Mouse (Mus musculus) embryonic facial prominence, embryonic 13.5 days (tissue): ENCODE data around the gene Rps21. TPM values are rescaled to one million over a fixed set of nuclear protein-coding genes. Genes with fewer than 3 reads are reported as not detected.

Experiments
- ATAC-seq: fragments of 200-750 bp; cut with Nextera tagmentation; 2 replicates; pipeline ENCODE4 v1.8.0; 2017; ENCODE audit warnings: low read depth; ENCODE audit not compliant: insufficient number of reproducible peaks, insufficient read depth, low FRiP score, low TSS enrichment
- H3K27ac ChIP-seq: fragments of 300-500 bp; sonication (generic); 2 replicates; pipeline ENCODE4 v1.5.1; 2015; ENCODE audit warnings: moderate library complexity, mild to moderate bottlenecking, inconsistent platforms
- H3K27me3 ChIP-seq: fragments of 300-500 bp; sonication (generic); 2 replicates; pipeline ENCODE4 v1.6.1; 2015; ENCODE audit warnings: mild to moderate bottlenecking, inconsistent platforms
- H3K36me3 ChIP-seq: fragments of 300-500 bp; sonication (generic); 2 replicates; pipeline ENCODE4 v1.6.1; 2015; ENCODE audit warnings: mild to moderate bottlenecking, inconsistent platforms
- H3K4me1 ChIP-seq: fragments of 300-500 bp; sonication (generic); 2 replicates; pipeline ENCODE4 v1.6.1; 2015; ENCODE audit warnings: inconsistent platforms
- H3K4me2 ChIP-seq: fragments of 300-500 bp; sonication (generic); 2 replicates; pipeline ENCODE4 v1.6.1; 2015; ENCODE audit warnings: moderate library complexity, mild to moderate bottlenecking, inconsistent platforms
- H3K4me3 ChIP-seq: fragments of 300-500 bp; sonication (generic); 2 replicates; pipeline ENCODE4 v1.5.1; 2015; ENCODE audit warnings: mild to moderate bottlenecking, inconsistent platforms
- H3K9ac ChIP-seq: fragments of 300-500 bp; sonication (generic); 2 replicates; pipeline ENCODE4 v1.6.1; 2015; ENCODE audit warnings: mild to moderate bottlenecking, inconsistent platforms
- H3K9me3 ChIP-seq: fragments of 300-500 bp; sonication (generic); 2 replicates; pipeline ENCODE4 v1.6.1; 2016; ENCODE audit warnings: inconsistent platforms
- WGBS: fragments of 180-500 bp; shearing (Covaris S2); methylation state at CpG from one replicate; pipeline ENCODE4 v1.1.7; 2015; ENCODE audit warnings: mixed read lengths; 5-methylcytosine and 5-hydroxymethylcytosine counted together
- polyA plus RNA-seq: library from polyadenylated mRNA; unstranded; fragments of >200 nt; fragmentation: Nextera tagmentation; extraction: Ambion mirVana; gene quantifications from 2 replicates; pipeline ENCODE4 v1.2.1, GENCODE M21; 2015

Gene Rps21
- 653 and 689 TPM in 2 replicates for polyA plus RNA-seq

GRCm38 (mm10) chr2:180257001-180257521 lies at the start of gene Rps21:
Gene Rps21 (plus strand): TSS chr2:180257377.
- Histone ChIP-seq H3K27ac (peak within 1 kb of the TSS; percentile 92), H3K4me3 (peak within 1 kb of the TSS; percentile 93), H3K27me3 (no peaks in the 10 kb centered on the region), H3K4me1 (peaks cover 17% of the 10 kb centered on the region), H3K9me3 (no peaks in the 10 kb centered on the region), H3K36me3 (peaks cover 40% of the 10 kb centered on the region), H3K4me2 (peak within 1 kb of the TSS; percentile 83), H3K9ac (peak within 1 kb of the TSS; percentile 97)
- WGBS: under 1% methylated on average over 38 of the region's 38 CpGs
- peak; percentile 96 for ATAC-seq

GRCm38 (mm10) chr2:180207840-180208239 lies 49.3 kb upstream of the Rps21 start:
- Histone ChIP-seq H3K27ac (no peak overlapping the region), H3K4me2 (no peak overlapping the region), H3K9ac (no peak overlapping the region), H3K36me3 (no peaks in the 10 kb centered on the region), H3K4me1 (peaks cover 7% of the 10 kb centered on the region; the same call in 1 of the 2 replicates), H3K4me3 (no peak overlapping the region), H3K9me3 (no peaks in the 10 kb centered on the region), H3K27me3 (no peaks in the 10 kb centered on the region)
- 68% methylated on average over 7 of the region's 7 CpGs for WGBS
- no peak for ATAC-seq

DNA sequence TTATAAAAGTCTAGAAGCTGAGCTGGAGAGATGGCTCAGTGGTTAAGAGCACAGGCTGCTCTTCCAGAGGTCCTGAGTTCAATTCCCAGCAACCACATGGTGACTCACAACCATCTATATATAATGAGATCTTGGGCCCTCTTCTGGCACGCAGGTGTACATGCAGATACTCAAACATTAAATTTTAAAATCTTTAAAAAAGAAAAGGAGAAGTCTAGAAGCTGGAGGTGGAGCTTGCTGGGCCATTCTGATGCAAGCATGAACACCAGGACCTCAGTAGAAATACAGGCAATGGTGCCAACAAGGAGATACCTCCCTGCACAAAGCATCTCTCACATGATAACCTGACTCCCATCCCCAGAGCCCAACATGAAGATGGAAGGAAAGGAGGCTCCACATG lies 48.2 kb upstream of the Rps21 start:
- peaks cover 7% of the 10 kb centered on the region; the same call in 1 of the 2 replicates for H3K4me1 ChIP-seq
- no peak for ATAC-seq
- H3K27me3 ChIP-seq: no peaks in the 10 kb centered on the region
- 64% methylated on average over 1 of the region's 1 CpGs for WGBS
- H3K27ac ChIP-seq: no peak overlapping the region
- no peak overlapping the region for H3K4me2 ChIP-seq
- H3K36me3 ChIP-seq: no peaks in the 10 kb centered on the region
- no peak overlapping the region for H3K4me3 ChIP-seq
- no peak overlapping the region for H3K9ac ChIP-seq
- H3K9me3 ChIP-seq: no peaks in the 10 kb centered on the region

GRCm38 (mm10) chr2:180212255-180212654 lies 44.9 kb upstream of the Rps21 start:
- no peak overlapping the region for H3K27ac ChIP-seq
- WGBS: 81% methylated on average over 3 of the region's 3 CpGs
- no peaks in the 10 kb centered on the region for H3K9me3 ChIP-seq
- no peaks in the 10 kb centered on the region for H3K4me1 ChIP-seq
- H3K4me3 ChIP-seq: no peak overlapping the region
- H3K36me3 ChIP-seq: no peaks in the 10 kb centered on the region
- H3K9ac ChIP-seq: no peak overlapping the region
- no peaks in the 10 kb centered on the region for H3K27me3 ChIP-seq
- ATAC-seq: no peak
- no peak overlapping the region for H3K4me2 ChIP-seq

DNA sequence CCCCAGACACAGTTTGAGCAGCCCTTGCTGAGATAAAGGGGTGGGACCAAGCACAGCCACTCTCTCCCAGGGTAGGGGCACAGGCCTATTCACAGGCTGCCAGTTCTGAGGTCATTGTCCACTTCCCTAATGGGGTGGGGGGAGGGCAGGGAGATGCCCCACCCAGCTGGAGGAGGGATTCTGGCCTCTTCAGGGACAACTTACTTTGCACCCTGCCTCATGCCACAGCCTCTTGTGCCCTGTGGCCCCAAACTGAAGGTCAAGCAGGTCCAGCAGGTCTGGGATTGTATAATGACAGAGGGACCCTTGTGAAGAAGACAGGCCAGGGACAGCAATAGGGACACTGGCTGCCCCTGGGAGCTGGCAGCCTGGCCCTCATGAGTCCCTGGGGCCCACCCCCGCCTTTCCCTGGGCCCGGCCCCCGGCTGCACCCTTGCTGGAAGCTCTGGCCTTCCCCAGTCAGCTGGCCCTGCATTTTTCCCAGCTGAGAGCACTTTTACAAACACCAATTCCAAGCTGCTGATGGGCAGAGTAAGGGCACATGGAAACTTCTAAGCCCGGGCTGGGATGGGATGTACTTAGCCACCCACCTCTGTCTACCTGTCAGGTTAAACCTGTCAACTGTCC lies 42.7 kb upstream of the Rps21 start:
- WGBS: 79% methylated on average over 4 of the region's 4 CpGs
- no peak for ATAC-seq
- Histone ChIP-seq H3K4me1 (no peaks in the 10 kb centered on the region), H3K27me3 (no peaks in the 10 kb centered on the region), H3K4me2 (no peak overlapping the region), H3K27ac (no peak overlapping the region), H3K36me3 (no peaks in the 10 kb centered on the region), H3K4me3 (no peak overlapping the region), H3K9me3 (no peaks in the 10 kb centered on the region), H3K9ac (no peak overlapping the region)

- no peak overlapping the region for H3K4me2 ChIP-seq
- no peak overlapping the region for H3K9ac ChIP-seq
- H3K36me3 ChIP-seq: no peaks in the 10 kb centered on the region
- no peak overlapping the region for H3K4me3 ChIP-seq
- H3K27me3 ChIP-seq: no peaks in the 10 kb centered on the region
- 59% methylated on average over 8 of the region's 8 CpGs for WGBS
- no peak overlapping the region for H3K27ac ChIP-seq
- H3K9me3 ChIP-seq: no peaks in the 10 kb centered on the region
- ATAC-seq: no peak
- peaks cover 6% of the 10 kb centered on the region for H3K4me1 ChIP-seq
Observed at GRCm38 (mm10) chr2:180215011-180215461, 42.1 kb upstream of the Rps21 start.

- H3K9me3 ChIP-seq: no peaks in the 10 kb centered on the region
- no peak overlapping the region for H3K4me2 ChIP-seq
- H3K4me3 ChIP-seq: no peak overlapping the region
- no peak overlapping the region for H3K9ac ChIP-seq
- no peak overlapping the region for H3K27ac ChIP-seq
- no peaks in the 10 kb centered on the region for H3K27me3 ChIP-seq
- ATAC-seq: no peak
- H3K36me3 ChIP-seq: no peaks in the 10 kb centered on the region
- WGBS: 69% methylated on average over 6 of the region's 6 CpGs
- peaks cover 10% of the 10 kb centered on the region for H3K4me1 ChIP-seq
Observed at GRCm38 (mm10) chr2:180215951-180216350, 41.2 kb upstream of the Rps21 start.

DNA sequence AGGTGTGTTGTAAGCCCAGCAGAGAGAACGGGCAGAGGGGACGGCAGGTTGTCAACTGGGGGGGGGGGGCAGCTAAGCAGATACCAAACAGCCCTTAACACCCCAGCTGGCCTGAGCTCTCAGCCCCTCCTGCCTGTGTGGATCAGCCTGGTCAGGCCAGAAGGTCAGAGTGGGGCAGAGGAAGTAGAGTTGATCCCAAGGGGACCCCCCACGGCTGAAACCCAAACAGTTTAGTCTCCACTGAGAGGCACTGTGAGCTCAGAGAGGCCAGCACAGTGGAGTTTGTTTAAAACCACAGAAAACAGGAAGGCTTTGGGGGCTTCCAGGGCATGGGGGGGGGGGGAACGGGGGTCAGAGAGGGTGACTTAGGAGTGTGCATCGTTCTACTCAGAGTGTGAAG lies 40.3 kb upstream of the Rps21 start:
- WGBS: 46% methylated on average over 5 of the region's 5 CpGs

GRCm38 (mm10) chr2:180217587-180217986 lies 39.6 kb upstream of the Rps21 start:
- no peak overlapping the region for H3K4me3 ChIP-seq
- H3K27me3 ChIP-seq: peaks cover 2% of the 10 kb centered on the region; the same call in 1 of the 2 replicates
- 92% methylated on average over 8 of the region's 8 CpGs for WGBS
- H3K4me2 ChIP-seq: no peak overlapping the region
- no peak overlapping the region for H3K27ac ChIP-seq
- peaks cover 18% of the 10 kb centered on the region for H3K4me1 ChIP-seq
- no peaks in the 10 kb centered on the region for H3K9me3 ChIP-seq
- no peak overlapping the region for H3K9ac ChIP-seq
- no peaks in the 10 kb centered on the region for H3K36me3 ChIP-seq
- no peak for ATAC-seq

More for the DNA sequence above, 40.3 kb upstream of the Rps21 start:
- H3K27me3 ChIP-seq: no peaks in the 10 kb centered on the region
- no peak overlapping the region for H3K4me2 ChIP-seq
- H3K27ac ChIP-seq: no peak overlapping the region
- H3K4me1 ChIP-seq: peaks cover 11% of the 10 kb centered on the region
- no peaks in the 10 kb centered on the region for H3K9me3 ChIP-seq
- ATAC-seq: no peak
- no peak overlapping the region for H3K9ac ChIP-seq
- H3K4me3 ChIP-seq: no peak overlapping the region
- H3K36me3 ChIP-seq: no peaks in the 10 kb centered on the region

DNA sequence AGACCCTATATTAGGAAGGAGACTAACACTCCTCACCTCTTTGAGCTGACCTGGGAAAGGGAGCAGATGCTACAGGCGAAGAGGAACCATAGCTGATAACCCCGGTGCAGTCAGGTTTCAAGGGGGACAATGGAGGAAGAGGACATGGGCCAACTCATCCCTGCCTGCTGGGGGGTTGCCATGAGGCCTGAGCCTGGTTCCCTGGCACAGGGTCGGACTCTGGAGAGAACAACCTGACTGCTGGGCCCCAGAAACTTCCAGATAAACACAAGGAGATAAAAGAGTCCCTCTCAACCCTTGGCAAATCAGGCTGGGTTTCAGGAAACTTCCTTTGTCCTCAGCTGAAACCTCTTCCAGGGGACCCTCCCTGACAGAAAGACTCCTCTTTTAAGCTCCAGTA lies 38.9 kb upstream of the Rps21 start:
- Histone ChIP-seq H3K36me3 (no peaks in the 10 kb centered on the region), H3K27me3 (peaks cover 8% of the 10 kb centered on the region), H3K4me2 (no peak overlapping the region), H3K9me3 (no peaks in the 10 kb centered on the region), H3K4me1 (peaks cover 24% of the 10 kb centered on the region), H3K4me3 (no peak overlapping the region), H3K27ac (peak overlapping the region; percentile 28; the same call in 1 of the 2 replicates), H3K9ac (no peak overlapping the region)
- WGBS: 86% methylated on average over 3 of the region's 3 CpGs
- ATAC-seq: no peak

GRCm38 (mm10) chr2:180218677-180219076 lies 38.5 kb upstream of the Rps21 start:
- H3K36me3 ChIP-seq: no peaks in the 10 kb centered on the region
- peaks cover 13% of the 10 kb centered on the region for H3K27me3 ChIP-seq
- H3K9ac ChIP-seq: no peak overlapping the region
- H3K4me2 ChIP-seq: no peak overlapping the region
- peaks cover 24% of the 10 kb centered on the region for H3K4me1 ChIP-seq
- ATAC-seq: no peak
- peak overlapping the region; percentile 28; the same call in 1 of the 2 replicates for H3K27ac ChIP-seq
- WGBS: 26% methylated on average over 5 of the region's 5 CpGs
- no peaks in the 10 kb centered on the region for H3K9me3 ChIP-seq
- no peak overlapping the region for H3K4me3 ChIP-seq
